Mouse (Mus musculus) CD4-positive, CD25-positive, alpha-beta regulatory T cell, adult 2 months (primary cell): ENCODE results near the gene Iscu.
"Not testable (repeated sequence)": the region's sequence is repeated elsewhere in the genome, so short reads cannot be mapped to it uniquely, and the experiment has no call there.

Source experiments
- DNase-seq: peaks from one replicate; pipeline ENCODE4 v3.0.0-alpha.2; 2012; ENCODE audit warnings: low read depth, low spot score

The Iscu gene

DNA sequence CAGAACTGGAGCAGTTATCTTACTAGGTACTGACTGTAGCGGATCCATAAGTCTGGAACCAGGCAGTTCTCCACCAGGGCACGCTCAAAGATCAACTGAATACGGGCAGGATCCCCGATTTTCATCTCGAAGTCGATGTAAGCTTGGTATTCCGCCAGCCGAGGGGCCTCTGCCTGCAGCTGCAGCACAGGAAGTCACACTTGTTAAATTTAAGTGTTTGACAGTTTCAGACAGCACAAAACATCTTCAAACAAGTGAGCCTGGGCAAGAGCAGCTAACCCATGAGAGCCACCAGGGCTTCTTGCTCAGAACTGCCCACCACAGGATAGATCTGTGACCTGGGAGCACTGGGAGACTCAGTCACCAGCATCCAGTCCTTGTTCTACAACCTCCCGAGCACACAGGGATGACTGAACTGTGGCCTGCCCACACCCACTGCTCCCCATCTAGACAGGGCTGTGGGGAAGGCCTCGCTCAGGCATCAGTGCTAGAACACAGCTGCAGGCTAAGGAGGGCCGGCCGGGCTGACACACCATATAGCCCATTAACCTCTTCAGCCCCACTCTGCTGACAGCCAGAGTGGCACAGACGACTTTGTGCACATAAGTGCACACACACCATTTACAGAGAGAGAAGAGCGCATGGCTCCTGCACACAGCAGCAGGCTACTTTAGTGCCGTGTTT, 17.1 kb upstream of the Iscu start:
- DNase-seq, result no peak

DNA sequence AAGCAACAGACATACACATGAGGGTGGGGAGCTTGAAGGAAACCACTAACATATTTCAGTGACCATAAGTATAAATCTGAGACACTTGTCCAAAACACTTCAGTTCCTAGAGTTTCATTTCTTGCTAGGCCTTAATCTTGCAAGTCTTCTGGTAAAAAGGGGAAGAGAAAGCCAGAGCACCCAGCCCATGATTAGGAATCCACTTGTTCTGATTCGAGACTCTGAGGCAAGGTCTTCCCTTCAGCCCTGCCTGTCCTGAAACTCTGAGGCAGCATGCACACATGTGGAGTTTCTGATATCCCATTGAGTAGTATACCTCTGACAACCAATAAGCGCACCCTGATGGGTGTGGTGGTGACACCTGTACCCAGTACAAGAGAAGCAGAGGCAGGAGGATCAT, 11.0 kb upstream of the Iscu start:
- DNase-seq, result no peak

DNA sequence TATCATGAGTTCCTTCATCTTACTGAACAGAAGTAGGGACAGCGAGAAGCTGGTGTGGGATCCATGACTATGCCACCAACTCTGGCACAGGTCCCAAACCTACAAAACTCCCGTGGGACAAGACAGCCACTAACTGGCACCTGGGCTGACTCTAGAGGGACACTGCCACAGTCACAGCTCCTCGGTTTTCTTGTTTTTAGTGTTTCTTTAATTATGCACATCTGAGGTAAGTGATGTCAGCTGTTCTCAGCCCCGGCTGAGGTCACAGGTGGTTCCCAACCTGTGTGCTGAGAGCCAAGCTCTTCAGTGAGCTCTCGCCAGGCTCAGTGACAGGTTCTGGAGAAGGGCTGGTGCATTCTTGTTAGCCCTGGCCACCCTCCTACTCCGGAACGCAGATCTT, 8.1 kb upstream of the Iscu start:
- no peak for DNase-seq

GRCm38 (mm10) chr5:113765641-113766526, 6.7 kb upstream of the Iscu start:
- no peak for DNase-seq

DNA sequence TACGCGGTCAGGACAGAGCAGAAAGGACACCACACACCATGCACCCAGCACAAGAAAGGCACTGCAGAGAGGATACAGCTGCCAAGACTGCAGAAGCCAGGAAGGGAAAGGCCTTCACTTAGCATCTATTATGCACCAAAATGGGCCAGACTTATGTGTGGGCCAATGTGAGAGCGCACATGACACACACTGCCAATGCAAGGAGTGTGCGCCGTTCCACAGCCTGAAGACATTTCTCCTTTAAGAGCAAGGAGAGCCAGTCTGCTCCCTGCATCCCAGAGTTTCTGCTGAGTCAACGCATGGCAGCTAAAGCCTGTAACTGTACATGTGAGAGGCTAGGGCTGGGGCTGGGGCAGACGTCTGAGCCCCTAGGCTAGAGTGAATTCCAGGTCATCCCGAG, 3.7 kb upstream of the Iscu start:
- no peak for DNase-seq

GRCm38 (mm10) chr5:113771213-113772162, 1.1 kb upstream of the Iscu start:
- DNase-seq, result peak; percentile 92

- no peak for DNase-seq
Measured at GRCm38 (mm10) chr5:113772905-113773519, 464 bp downstream of the Iscu start.

DNA sequence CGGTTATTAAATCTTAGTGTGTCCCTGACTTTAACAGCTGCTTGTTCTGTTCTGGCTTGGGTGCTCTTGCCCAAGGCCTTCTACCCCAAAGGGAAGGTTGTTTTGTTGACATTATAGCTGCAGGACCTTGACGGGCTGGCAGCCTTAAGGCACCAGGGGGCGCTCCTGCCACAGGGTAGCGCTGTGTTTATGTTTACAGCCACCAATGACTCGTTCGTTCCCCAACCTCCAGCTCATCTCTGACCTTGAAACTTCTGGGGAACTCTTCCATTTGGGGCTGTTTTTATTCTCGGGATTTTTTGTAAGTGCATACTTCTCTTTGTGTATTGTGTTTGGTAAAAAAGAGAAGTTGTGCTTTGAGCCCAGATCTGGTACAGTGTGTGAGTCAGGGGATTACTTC, 1.1 kb downstream of the Iscu start:
- peak; percentile 94 for DNase-seq

DNA sequence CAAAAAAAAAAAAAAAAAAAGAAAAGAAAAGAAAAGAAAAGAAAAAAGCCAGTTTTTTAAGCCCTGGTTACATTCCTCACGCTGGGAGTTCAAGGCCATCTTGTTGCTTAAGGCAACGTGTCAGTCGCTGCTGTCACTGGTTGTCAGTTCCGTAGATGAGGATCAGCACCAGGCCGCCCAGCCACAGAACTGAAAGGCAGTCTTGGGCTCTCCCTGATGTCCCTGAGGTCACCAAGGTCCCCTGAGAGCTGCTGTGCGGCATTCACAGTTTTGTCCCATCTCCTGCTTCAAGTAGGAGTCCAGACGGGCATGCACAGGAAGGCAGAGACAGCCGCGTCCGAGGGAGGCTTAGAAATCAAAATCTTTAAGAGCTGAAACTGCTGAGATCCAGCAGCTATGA, 3.0 kb downstream of the Iscu start:
- DNase-seq, result no peak

DNA sequence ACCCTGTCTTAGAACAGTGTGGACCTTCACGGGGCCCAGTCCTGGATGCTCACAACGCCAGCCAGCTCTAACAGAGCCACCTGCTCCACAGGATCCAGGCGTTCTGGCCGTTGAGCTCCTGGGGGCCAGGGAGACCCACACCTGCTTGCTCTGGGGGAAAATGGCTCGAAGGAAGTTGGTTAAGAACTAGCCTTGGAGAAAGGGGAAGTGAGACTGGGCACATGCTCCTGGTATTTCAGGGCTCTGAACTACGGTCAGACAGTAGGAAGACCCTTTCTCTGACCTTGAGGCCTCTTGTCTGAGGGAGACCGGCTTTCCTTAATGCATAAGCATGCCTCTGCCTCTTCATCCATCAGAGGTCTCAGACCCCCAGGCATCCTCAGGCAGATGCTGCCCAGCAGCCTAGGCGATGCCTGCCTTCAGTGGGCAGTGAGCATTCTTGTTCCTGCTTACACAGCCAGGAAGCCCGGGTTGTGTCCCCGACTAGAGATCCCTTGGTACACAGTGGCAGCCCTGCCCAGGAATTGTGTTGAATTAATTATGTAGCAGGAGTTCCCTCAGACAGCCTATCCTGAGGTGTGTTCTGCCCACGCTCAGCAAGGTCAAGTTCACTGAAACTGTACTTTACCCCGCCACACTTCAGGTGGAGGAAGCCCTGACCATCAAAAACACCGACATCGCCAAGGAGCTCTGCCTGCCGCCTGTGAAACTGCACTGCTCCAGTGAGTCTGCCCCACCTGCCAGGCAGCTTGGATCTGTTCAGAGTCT, 3.8 kb downstream of the Iscu start:
- no peak for DNase-seq

DNA sequence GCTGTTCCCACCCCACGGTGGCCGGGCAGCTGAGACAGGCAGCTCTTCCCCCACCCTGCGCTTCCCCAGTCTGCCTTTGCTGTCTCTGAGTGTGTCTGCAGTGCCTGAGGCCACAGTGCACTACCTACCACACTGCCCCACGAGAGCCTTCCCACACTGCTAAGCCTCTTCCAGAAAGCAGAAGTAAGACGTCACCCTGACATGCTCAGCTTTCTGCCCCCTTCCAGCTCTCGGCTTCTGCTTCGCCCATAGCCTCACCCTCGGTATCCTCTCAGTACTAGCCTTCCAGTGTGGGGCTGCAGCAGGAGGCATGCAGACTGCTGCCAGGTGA, 4.3 kb downstream of the Iscu start:
- DNase-seq, result no peak

DNA sequence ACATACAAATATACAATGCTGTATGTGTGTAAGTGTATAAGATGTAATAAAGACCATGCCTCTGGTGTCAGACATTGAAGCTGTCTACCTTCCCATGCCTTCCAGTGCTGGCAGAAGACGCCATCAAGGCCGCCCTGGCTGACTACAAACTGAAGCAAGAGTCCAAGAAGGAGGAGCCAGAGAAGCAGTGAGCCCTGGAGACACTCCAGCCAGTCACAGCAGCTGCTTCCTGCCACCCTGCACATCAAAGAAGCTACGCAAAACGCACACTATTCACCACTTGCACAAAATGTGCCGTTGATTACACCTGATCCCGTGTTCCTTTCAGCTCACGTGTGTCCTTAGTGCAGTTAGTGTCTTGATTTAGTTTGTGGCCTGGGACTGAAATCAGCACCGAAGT, 5.2 kb downstream of the Iscu start:
- DNase-seq, result not testable (repeated sequence)

- no peak for DNase-seq
Measured at GRCm38 (mm10) chr5:113779569-113779968, 7.0 kb downstream of the Iscu start.

DNA sequence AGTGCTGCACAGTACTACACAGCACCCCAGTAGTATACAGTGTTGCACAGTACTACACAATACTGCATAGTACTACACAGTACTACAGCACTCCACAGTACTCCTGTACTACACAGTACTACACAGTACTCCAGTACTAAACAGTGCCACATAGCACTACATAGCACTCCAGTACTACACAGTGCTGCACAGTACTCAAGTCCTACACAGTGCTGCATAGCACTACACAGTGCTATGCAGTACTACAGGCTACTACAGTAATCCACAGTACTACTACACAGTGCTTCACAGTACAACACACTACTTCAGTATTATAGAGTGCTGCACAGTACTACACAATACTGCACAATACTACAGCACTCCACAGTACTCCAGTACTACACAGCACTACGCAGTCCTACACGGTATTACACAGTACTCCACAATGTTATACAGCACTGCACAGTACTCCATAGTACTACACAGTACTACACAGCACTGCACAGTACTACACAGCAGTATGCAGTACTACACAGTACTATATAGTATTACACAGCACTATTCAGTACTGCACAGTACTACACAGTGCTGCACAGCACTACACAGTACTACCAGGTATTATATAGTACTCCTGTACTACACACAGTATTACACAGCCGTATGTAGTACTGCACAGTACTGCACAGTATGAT, 7.7 kb downstream of the Iscu start:
- no peak for DNase-seq

GRCm38 (mm10) chr5:113780763-113781162, 8.2 kb downstream of the Iscu start:
- DNase-seq, result no peak

DNA sequence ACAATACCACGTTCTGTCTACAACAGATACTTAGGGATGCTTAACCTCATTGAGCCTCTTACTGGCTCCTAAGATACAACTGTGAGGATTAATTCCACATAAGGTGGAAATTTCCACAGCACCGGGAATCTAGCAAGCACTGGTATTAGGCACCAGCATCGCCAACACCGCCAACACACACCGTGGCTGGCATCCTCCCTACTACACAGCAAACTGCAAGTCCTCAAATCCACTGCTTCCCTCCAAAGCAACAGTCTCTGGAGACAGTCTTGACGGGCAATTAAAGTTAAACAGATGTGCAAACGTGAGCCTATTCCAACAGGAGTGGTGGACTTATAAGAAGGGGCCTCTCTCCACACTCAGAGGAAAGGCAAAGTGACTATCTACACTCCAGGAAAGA, 8.7 kb downstream of the Iscu start:
- DNase-seq, result no peak

GRCm38 (mm10) chr5:113781875-113782274, 9.3 kb downstream of the Iscu start:
- no peak for DNase-seq

- no peak for DNase-seq
Measured at GRCm38 (mm10) chr5:113782624-113783023, 10.1 kb downstream of the Iscu start.

GRCm38 (mm10) chr5:113783581-113784001, 11.0 kb downstream of the Iscu start:
- no peak for DNase-seq

DNA sequence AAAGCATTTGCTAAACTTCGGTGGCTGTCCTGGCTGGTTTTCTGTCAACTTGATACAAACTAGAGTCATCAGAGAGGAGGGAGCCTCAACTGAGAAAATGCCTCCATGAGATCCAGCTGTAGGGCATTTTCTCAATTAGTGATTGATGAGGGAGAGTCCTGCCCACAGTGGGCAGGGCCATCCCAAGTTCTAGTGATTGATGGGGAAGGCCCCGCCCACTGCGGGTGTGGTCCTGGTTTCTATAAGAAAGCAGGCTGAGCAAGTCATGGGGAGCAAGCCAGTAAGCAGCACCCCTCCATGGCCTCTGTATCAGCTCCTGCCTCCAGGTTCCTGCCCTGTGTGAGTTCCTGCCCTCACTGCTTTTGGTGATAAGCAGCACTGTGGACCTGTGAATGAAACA, 11.6 kb downstream of the Iscu start:
- DNase-seq, result not testable (repeated sequence)
